Mouse (Mus musculus) ES-Bruce4 (cell line): ENCODE data around the gene Fars2.

Source experiments
- CTCF ChIP-seq: IDR thresholded peaks from one replicate; pipeline ENCODE4 v1.8.1; 2011; ENCODE audit warnings: low read depth, low read length
- EP300 ChIP-seq: IDR thresholded peaks from 2 replicates; pipeline ENCODE4 v1.6.1; 2011; ENCODE audit warnings: low read depth, low read length; ENCODE audit not compliant: insufficient read depth
- POLR2A ChIP-seq: IDR thresholded peaks from one replicate; pipeline ENCODE4 v1.8.1; 2011; ENCODE audit warnings: low read length; ENCODE audit not compliant: insufficient read depth

GRCm38 (mm10) chr13:36263240-36264095, 146.3 kb downstream of the Fars2 start:
- no peak for TF ChIP-seq POLR2A
- TF ChIP-seq CTCF: no peak
- no peak for TF ChIP-seq EP300
